Mouse (Mus musculus) cerebellum, adult 9-11 months (tissue): ENCODE measurements around the gene Stk19.
"Not testable (repeated sequence)": the region's sequence is repeated elsewhere in the genome, so short reads cannot be mapped to it uniquely, and the experiment has no call there.

Experiments used
- DNase-seq: peaks from one replicate; pipeline ENCODE4 v3.0.0; 2022

The Stk19 gene

GRCm38 (mm10) chr17:34838785-34839184 lies 2.0 kb upstream of the Stk19 start:
- DNase-seq, result no peak

GRCm38 (mm10) chr17:34837464-34838324 lies 949 bp upstream of the Stk19 start:
- peak; percentile 57 for DNase-seq

- no peak for DNase-seq
Measured at GRCm38 (mm10) chr17:34836155-34836855, 440 bp downstream of the Stk19 start.

- not testable (repeated sequence) for DNase-seq
Measured at GRCm38 (mm10) chr17:34830776-34831175, 6.0 kb downstream of the Stk19 start.

GRCm38 (mm10) chr17:34814818-34815370 lies 21.9 kb downstream of the Stk19 start:
- no peak for DNase-seq

GRCm38 (mm10) chr17:34813747-34814146 lies 23.0 kb downstream of the Stk19 start:
- DNase-seq, result not testable (repeated sequence)

- no peak for DNase-seq
Measured at GRCm38 (mm10) chr17:34811275-34811674, 25.5 kb downstream of the Stk19 start.

GRCm38 (mm10) chr17:34810811-34811210 lies 25.9 kb downstream of the Stk19 start:
- DNase-seq, result not testable (repeated sequence)

GRCm38 (mm10) chr17:34810411-34810810 lies 26.3 kb downstream of the Stk19 start:
- not testable (repeated sequence) for DNase-seq

GRCm38 (mm10) chr17:34808599-34809205 lies 28.0 kb downstream of the Stk19 start:
- no peak for DNase-seq

GRCm38 (mm10) chr17:34807176-34807575 lies 29.6 kb downstream of the Stk19 start:
- no peak for DNase-seq

- no peak for DNase-seq
Measured at GRCm38 (mm10) chr17:34804871-34805562, 31.7 kb downstream of the Stk19 start.

- DNase-seq, result not testable (repeated sequence)
Measured at GRCm38 (mm10) chr17:34804301-34804700, 32.4 kb downstream of the Stk19 start, which contains the start of gene Cyp21a1. Cyp21a1 (minus strand) TSS chr17:34804561.

GRCm38 (mm10) chr17:34803367-34803766 lies 33.4 kb downstream of the Stk19 start:
- not testable (repeated sequence) for DNase-seq

- DNase-seq, result not testable (repeated sequence)
Measured at GRCm38 (mm10) chr17:34802756-34803155, 34.0 kb downstream of the Stk19 start.

GRCm38 (mm10) chr17:34800781-34801305 lies 35.9 kb downstream of the Stk19 start:
- DNase-seq, result not testable (repeated sequence)

- DNase-seq, result no peak
Measured at GRCm38 (mm10) chr17:34799531-34799925, 37.2 kb downstream of the Stk19 start.

GRCm38 (mm10) chr17:34798866-34799530 lies 37.7 kb downstream of the Stk19 start:
- DNase-seq, result no peak

- DNase-seq, result not testable (repeated sequence)
Measured at GRCm38 (mm10) chr17:34798071-34798470, 38.7 kb downstream of the Stk19 start.

GRCm38 (mm10) chr17:34797211-34797995 lies 39.3 kb downstream of the Stk19 start:
- DNase-seq, result not testable (repeated sequence)
